Mouse (Mus musculus): ENCODE data around the gene Cfap77. TPM values are rescaled to one million over a fixed set of nuclear protein-coding genes. Genes with fewer than 3 reads are reported as not detected.

Cfap77 gene
- polyA plus RNA-seq, 1 experiment from 2014 or later = 0.18 TPM

Other genes starting within 250 kb of the Cfap77 start
- gene Gtf3c4, start 214.7 kb downstream of the Cfap77 start, polyA plus RNA-seq (2014; fragmentation: Nextera tagmentation; extraction: Ambion mirVana) = 13.0 and 13.9 TPM in 2 replicates
- 7.1 and 8.6 TPM in 2 replicates for gene Ddx31, start 214.7 kb downstream of the Cfap77 start, polyA plus RNA-seq (2014; fragmentation: Nextera tagmentation; extraction: Ambion mirVana)
- not detected in 2 replicates for gene Barhl1, start 138.4 kb downstream of the Cfap77 start, polyA plus RNA-seq (2014; fragmentation: Nextera tagmentation; extraction: Ambion mirVana)
- 6.2 TPM in 2 replicates for gene Ttf1, start 5.2 kb upstream of the Cfap77 start, polyA plus RNA-seq (2014; fragmentation: Nextera tagmentation; extraction: Ambion mirVana)
- gene Setx, start 69.1 kb upstream of the Cfap77 start, polyA plus RNA-seq (2014; fragmentation: Nextera tagmentation; extraction: Ambion mirVana) = 10.0 and 10.5 TPM in 2 replicates
- gene Ntng2, start 197.9 kb upstream of the Cfap77 start, polyA plus RNA-seq (2014; fragmentation: Nextera tagmentation; extraction: Ambion mirVana) = not detected in 2 replicates